Mouse (Mus musculus) adrenal gland, postnatal 36 days (tissue): ENCODE measurements around the gene Man2b2. TPM values are rescaled to one million over a fixed set of nuclear protein-coding genes. Genes with fewer than 3 reads are reported as not detected.

ENCODE experiments used
- DNase-seq, 2 experiments: peaks; one replicate each; pipeline ENCODE4 v3.0.0; 2021; ENCODE audit warnings: mixed read lengths in 1 of 2
- long read RNA-seq, 2 experiments: library from polyadenylated mRNA; stranded (forward); transcript quantifications; one replicate each; pipeline ENCODE4 v2.0.0; 2021; ENCODE audit warnings: borderline sequencing depth in 2 of 2
- total RNA-seq, 2 experiments: library from RNA; stranded (reverse); gene quantifications; 2 replicates each; pipeline ENCODE4 v1.2.3; 2021

The Man2b2 gene
- total RNA-seq = 10 to 100 TPM; 51.1 to 52.1 TPM
- long read RNA-seq, experiment 1, partial matches to known transcripts = 10 of 13 reads
- long read RNA-seq, experiment 1, other reads (novel, unspliced or antisense) = 1 of 13 reads
- long read RNA-seq, experiment 2, transcript Man2b2-201 (19 exons, 3,330 nt) = major isoform, 14 of 19 reads
- long read RNA-seq, experiment 2, partial matches to known transcripts = 4 of 19 reads
- long read RNA-seq, experiment 2, other reads (novel, unspliced or antisense) = 1 of 19 reads

DNA sequence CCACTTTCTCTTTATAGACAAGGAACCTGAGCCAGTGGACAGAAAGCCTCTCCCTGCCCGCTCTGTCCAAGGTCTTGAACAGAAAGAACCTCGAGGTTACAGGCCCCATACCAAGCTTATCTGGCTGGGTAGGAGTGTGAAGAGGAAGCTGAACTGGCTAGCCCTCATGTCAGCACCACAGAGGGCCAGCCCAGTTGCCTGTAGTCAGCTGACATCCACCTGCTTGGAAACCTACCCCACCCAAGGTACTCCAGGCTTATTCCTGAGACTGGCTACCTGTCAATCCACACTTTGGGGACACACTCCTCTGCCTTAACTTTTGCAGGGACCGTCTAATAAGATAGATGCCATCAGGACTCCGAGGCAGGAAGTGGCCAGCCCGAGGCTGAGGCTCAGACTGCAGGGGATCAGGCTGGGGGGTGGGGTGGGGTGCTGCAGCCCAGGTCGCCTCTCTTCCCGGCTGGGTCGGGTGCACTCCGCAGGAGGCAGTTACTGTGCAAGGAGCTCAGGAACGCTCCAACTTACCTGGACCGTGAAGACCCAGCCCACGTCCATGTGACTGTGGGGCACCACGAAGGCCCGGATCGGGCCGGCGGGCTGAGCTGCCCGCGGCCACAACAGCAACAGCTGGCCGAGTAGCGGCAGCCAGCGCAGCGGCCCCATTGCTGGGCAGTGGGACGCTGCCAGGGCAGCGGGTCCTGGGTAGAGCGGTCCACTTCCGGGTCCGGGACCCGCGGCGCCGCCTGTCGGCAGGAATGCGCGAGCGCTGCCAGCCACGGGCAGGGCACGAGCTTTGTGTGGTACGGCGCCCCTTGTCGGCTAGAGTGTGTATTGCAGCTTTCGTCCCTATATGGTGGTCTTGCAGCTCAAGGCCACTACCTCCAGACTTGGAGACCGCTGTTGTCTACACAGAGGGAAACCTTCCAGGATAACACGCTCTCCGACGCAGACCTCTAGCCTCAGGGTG lies at the start of gene Man2b2:
TSS of gene Man2b2 (minus strand) at position 741 of the 967 bp plus-strand sequence.
- DNase-seq = peak; percentile 93 to 96

DNA sequence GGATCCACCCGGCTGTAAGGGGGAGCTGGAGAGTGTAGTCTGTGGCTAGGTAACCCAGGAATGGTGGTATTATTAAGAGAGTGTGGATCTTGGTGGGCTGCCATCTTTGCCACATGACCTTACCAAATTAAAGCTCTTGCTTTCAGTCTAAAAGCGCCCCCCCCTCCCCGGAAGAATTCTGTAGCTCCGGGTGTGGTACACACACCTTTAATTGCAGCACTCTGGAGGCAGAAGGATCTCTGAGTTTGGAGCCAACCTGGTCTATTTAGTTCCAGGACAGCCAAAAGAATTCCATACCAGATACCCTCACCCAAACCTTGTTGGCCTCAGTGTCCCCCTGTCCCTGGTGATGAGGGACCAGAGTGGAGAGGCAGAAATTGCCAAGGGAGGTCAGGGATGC lies 48.3 kb upstream of the Man2b2 start:
- DNase-seq = no peak

DNA sequence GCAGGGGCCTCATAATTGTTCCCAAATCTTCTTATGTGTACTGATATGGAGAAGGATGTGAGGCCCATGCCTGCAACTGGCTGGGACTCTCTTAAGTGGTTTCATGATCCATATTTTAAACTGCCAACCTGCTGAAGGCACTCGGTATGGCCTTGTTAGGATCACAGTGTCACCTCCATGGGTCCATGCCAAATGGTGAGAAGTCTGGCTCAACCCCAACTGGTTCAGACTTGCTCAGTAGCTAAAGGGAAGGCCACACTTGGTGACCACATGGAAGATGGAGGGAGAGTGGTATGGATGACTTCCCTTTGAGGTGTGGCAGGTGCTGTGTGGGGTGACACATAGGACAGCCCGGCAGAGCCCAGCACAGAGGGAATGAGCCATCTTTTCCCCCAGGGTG lies 47.2 kb upstream of the Man2b2 start:
- no peak for DNase-seq

DNA sequence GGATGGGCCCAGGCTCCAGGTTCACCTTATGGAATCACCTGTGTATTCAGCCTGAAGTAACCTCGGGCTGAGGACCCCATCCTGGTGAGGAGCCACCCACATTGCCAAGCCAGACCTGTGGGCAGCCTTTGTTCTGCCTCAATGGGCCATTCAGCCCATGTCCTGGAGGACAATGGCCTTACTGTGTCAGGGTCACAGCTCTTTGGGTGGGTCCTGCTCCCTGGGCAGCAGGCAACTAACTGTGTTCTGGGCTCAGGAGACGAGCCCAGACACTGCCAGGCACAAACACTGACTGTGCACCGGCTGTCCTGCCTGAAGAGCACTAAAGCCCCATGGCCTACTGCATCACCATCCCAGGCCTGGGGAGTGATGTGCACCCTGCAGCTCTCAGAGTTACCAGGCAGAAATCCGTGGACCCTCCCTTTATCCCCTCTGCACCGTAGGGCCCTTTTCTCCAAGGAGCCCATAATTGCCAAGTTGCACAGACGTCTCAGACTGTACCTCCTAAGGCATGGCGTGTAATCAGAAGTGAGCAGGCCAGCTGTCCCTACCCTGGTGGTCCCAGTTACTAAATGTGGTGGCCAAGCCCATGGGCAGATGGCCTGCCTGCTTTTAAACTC lies 46.4 kb upstream of the Man2b2 start:
- no peak for DNase-seq

DNA sequence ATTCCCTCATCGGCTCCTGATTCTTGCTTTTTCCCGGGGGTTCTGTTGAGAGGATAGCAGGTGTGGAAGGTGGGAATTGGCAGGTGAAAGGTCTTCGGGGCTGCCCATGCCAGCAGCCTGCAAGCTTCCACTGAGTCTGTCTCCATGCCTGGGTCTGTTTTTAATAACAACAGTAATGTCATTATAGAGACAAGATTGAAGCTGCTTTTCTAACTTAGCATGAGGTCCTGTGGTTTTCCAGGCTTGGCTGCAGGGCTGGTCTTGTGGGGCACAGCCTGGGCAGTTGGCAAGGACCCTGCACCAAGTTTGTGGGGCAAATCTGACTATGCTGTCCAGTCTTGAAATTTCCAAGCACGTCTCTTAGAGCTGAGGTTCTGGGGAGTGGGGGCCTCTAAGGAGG lies 45.5 kb upstream of the Man2b2 start:
- no peak for DNase-seq

DNA sequence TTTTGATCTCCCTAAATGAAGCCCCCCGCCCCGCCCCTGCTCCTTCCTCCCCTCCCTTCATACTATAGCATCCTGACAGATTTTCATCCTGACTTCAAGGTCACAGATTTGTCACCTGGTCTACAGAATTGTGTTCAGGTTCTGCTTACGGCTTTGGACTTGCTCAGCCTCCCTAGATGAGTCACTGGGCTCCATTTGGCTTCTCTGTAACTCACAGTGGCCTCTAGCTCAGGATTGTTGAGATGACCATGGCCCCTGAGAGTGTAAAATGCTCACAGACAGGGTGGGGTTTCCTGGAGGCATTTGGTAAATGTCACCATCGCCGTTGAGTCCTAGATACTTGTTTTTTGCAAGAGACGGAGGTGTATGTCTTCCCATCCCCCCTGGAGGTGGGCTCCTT lies 40.5 kb upstream of the Man2b2 start:
- DNase-seq = no peak

DNA sequence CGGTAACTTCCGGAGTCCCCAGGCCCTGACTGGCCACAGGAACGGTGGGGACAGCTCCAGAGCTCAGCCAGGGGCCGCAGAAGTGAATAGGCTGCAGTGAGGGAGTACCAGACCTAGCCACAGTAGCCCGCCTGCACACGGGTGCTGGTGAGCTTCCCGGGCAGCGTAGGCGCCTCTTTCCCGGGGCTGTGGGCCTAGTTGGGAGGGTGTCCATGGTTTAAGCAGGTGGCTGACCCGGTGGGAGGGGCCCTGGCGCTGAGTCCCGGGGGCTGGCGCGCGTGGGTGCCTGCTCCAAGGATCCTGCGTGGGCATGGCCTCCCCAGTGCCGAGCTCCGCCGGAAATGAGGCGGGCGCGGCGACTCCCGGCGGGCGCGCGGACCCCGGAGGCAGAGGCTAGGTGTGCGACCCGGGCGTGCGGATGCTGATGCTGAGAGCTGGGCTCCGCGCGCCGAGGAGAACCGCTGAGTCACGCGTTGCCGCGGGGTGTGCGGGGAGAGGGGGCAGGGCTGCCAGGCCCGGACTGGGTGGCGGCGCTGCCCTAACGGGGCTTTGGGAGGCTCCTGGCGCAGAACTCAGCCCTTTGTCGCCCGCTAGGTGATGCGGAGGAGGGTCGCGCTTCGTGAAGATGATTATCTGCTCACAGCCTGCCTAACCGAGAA lies 39.3 kb upstream of the Man2b2 start:
- peak; percentile 22 to 30 for DNase-seq

DNA sequence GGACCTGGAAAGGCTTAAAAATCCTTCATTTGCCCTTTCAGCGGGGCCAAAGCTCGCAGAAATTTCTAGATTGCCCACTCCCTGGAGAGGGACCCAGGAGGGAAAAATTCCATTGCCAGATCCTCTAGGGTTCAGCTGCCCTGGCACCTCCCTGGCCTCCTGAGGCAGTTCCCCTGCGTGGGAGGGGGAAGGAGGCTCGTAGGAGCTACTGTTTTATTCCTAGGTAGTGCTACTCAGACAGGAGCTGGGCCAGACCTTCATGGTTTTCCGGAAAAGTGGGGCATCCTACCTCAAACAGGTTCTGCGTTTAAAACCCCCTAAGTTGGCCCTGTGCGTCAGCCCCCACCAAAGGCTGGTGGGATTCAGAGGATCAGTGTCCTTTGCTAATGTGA lies 38.7 kb upstream of the Man2b2 start:
- DNase-seq = no peak

DNA sequence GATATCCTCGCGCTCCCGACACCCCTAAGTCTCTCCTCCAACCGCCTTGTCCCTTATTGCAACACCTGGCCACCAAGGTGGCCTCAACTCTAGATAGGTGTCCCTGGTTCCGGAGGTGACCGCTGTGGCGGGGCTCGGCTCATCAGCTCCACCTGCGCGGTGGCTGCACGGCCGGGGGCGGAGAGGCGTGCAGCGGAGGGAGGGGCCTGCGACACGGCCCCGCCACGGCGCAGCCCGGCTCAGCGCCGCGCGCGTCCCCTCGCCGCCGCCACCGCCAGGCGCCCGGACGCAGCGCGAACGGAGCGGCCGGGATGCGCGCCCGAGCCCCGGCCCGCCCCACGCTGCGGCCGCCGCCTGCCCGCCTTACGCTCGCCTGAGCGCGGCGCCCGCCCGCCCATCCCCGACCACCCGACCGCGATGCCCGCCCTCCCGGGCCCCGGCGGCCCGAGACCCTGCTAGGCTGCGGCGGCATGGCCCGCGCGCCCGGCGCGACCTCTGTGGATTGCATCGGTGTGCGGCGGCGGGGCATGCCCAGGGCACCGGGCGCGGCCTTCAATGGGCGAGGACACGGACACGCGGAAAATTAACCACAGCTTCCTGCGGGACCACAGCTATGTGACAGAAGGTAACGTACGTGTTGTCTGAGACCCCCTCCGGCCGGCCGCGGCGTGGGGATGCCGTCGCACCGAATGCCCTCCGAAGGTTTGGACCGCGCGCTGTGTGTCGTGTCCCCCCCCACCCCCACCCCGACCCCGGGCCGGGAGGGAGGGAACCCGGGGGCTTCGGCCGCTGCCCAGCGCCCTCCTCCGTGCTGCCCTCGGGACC lies 38.0 kb upstream of the Man2b2 start, which contains the start of gene Ppp2r2c:
TSS of gene Ppp2r2c (plus strand) at position 248 of the 825 bp plus-strand sequence.
- DNase-seq = peak in 1 of 2 experiments; percentile 8

DNA sequence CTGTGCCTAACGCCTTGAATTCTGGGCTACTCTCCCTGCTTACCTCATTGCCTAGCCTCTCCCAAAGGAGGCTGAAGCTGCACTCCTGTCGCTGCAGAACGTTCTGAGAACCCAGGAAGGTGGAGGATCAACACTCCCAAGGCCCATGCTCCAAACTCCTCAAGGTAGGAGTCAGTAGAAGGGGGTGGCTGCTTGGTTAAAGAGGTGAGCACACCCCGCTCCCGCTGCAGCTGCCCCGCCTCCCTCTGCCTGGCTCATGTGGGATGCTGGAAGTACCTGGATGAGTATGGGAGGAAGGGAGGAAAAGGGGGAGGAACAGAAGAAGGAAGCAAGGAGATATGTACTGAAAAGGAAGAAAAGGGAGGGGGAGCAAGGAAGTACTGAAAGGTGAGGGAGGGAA lies 37.1 kb upstream of the Man2b2 start:
- no peak for DNase-seq

DNA sequence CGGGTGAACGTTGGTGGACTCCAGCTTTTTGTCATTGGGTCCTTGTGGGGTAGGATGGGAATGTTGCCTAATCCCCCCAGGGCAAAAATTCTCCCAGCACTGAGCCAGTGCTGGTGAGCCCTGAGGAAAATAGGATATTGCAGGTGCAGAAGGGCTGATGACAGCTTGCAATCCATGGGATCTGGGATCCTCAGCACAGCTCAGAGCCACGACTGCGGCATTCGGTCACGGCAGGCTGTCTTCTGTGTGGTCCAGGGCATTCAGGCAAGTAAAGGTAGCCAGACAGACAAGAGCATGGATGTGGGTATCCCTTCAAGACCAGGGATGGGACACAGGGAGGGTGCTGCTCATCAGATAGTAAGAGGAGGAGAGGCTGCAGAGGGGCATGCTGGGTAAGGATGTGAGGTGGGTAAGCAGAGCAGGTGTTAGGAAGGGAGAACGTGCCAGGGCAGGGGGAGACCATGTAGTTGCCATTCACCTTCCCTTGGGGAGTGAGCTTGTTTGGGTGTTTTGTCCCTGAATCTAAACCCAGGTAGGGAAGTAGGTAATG lies 36.3 kb upstream of the Man2b2 start:
- DNase-seq = no peak

DNA sequence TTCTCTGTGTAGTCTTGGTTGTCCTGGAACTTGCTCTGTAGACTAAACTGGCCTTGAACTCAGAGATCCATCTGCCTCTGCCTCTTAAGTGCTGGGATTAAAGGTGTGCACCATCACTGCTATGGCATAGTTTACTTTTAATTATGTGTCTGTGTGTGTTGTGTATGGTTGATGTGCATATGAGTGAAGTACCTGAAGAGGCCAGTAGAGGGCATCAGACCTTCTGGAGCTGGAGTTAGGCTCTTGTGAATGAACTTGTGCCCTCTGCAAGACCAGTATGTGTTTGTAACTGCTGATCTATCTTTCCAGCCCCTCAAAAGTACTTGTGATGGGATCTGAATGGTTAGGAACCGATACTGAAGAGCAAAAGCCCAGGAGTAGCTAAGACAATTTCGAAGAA lies 30.6 kb upstream of the Man2b2 start:
- DNase-seq = no peak

DNA sequence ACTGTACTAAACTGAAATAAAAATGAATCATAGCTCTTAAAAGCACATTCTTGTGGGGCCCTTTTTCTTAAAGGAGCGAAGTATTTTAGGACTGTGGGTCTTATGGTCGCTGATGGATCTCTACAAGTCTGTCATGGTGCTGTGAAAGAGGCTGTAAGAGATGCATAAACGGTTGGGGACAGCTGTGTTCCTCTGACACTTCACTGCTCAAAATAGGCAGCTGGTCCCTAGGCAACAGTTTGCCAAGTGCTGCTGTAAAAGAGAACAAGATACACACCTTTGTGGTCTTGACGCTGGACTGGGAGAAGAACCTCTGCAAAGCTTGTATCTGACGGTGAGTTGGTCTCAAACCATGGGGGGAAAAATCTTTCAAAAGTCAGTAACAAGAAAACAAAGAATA lies 27.1 kb upstream of the Man2b2 start:
- no peak for DNase-seq

DNA sequence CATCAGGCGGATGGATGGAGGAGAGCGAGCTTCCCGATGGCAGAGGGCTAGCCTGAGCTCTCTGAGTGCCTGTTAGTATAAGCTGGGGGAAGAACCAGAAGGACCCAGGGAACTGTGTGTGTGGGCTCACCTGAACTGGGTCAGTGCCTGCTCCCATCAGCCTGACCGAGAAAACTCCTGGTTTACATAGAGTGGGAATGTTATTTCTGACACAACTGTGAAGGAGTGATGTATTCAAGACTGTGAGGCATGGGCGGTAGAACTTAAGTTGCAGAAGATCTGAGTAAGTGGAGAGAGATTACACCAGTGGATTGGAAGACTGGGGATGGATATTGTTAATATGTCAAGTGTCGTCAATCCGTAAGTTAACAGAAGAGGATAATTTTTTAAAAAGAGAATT lies 26.1 kb upstream of the Man2b2 start:
- no peak for DNase-seq

DNA sequence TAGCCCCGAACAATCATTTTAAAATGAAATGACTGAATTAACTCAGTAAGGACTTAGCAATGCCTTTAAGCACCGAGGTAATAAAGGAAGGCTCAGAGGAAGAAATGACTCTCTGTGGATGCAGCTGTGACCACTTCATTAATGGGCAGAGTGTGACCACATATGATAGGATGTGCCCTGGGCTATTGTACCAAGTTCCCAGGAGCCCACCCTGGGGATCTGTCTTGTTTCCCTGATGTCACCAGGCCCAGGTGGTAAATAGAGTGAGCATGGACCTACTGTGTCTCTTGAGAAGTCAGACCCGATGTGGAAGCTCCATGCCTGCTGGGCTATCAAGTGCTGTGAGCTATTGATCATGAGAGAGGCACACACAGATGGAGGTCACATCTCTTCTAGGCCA lies 24.7 kb upstream of the Man2b2 start:
- no peak for DNase-seq

DNA sequence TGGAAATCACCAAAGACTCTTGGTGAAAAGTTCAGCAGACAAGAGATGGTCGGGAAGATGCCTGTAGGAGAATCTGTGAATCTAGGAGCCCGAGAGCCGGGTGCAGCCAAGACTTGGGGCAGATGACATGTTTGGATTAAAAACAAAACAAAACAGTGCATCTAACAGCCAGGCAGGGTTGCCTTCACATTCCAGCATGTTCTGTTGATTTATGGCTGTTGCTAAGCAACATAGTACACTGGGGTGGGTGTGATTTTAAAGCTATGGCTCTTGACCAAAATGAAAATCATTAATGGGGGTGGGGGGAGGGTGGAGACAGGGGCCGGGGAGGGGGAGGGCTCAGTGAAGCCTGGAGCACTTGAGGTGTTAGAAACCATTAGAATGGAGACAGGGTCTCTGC lies 21.1 kb upstream of the Man2b2 start:
- no peak for DNase-seq

DNA sequence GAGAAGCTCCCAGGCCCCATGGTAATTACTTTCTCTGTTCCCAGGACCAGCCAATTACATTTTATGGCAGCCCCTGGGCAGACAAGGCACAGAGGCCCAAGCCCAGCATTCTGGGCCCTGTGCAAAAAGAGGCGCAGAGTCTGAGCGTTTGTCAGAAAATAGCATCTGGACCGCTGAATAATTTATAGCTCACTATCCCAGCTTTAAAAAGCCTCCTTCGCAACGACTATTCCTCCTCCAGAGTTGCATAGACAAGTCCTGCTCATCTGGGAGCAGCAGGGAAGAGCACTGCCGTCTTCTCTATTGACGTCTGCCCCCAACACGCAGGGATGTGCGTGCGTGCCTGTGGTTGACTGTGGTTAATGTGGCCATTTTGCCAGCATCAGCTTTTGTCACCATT lies 14.0 kb upstream of the Man2b2 start:
- no peak for DNase-seq

DNA sequence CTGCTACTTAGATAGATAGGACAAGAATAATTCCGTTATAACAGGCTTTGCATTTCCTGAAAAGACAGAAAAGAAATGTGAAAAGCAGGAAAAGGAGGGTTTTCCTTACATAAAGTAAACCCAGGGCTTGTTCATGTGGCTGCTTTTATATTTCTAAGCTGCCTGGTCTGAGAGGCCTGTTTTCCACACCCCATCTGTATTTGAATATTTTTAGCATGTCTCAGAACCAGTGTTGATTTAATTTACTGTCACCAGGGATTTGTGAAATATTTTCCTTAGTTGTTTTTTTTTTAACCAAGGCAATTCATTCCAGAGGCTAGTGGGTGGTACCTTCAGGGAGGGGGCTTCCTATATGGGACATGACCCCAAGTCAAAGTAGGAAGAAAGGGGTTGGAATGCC lies 11.2 kb upstream of the Man2b2 start:
- no peak for DNase-seq

DNA sequence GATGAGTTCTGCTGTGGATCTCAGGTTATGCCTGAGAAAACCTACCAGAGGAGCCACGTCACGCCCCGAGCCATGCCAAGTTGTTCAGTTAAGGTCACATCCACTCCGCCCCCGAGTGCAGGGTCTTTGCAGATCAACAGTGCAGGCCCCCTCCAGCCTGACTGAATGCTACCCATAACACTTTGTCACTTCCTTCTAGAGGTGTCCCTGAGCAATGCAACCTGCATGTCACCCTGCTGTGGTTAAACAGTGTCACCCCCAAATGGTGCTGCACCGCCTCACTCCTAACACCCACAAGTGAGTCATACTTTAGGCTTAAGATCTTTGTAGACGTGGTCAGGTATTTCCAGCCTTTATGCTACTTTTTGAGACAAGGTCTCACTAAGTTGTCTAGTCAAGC lies 9.6 kb upstream of the Man2b2 start:
- DNase-seq = no peak

DNA sequence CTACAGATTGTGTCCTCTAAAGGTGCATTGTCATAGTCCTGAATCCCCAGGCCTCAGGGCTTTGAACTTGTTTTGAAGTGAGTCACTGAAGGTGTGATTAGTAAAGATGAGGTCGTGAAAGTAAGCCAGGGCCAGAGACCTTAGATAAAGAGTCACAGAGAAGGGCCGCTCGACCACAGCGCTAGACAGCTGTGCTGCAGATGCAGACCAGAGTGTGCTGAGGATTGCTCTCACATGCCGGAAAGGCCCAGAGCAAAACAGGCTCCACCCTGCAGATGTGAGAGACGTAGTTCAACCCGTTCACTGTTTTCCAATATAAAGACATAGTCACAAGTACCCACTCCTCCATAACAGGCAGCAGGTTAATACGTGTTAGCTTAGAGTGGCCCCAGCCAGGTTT lies 9.1 kb upstream of the Man2b2 start:
- no peak for DNase-seq

DNA sequence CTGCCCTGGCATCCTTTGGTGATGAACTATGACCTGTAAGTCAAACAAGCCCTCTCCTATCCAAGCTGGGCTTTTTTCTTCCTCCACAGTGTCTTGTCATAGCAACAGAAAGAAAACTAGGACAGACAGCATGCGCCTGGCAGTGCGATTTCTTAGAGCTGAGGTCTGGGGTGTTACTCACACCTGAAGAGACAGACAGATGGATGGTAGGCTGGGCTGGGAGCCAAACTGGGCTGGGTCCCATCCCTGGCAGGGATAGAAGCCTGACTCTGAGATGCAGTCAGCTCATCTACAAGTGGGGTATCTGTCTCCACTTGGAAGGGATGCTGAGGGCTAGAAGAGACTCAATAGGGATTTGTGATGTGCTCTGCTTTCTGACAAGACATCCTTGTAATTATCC lies 8.6 kb upstream of the Man2b2 start:
- DNase-seq = no peak
